ENCODE assay signal across 8 mouse cellular contexts in genomic region chr3:51481059-51481458, GRCm38 (mm10). TPM values are rescaled to one million over a fixed set of nuclear protein-coding genes. Genes with fewer than 3 reads are reported as not detected.
DNase-seq lines count a peak whose midpoint lies in the region; ATAC-seq lines count a peak whose summit lies in the region.

No protein-coding gene starts in this region.

- peak; percentile 51 for DNase-seq in gastrocnemius, adult 18-20 months (ENCODE audit: low spot score)
- no peak for DNase-seq in gastrocnemius, postnatal 25 days
- peak; percentile 44 for DNase-seq in urinary bladder, postnatal 14 days (ENCODE audit: low spot score)
- DNase-seq in urinary bladder, adult 18-20 months (ENCODE audit: low spot score in 2 of 2) = no peak
- DNase-seq in kidney, postnatal 10 days = peak; percentile 73
- DNase-seq in naive thymus-derived CD4-positive, alpha-beta T cell, adult 2 months (ENCODE audit: low read depth) = peak; percentile 87

- peak; percentile 20; the same call in 1 of the 2 replicates for ATAC-seq in common myeloid progenitor, adult 5-6 weeks (replicated peaks; ENCODE audit: low read depth, poor library complexity, severe bottlenecking)
- no peak; the same call in 1 of the 2 replicates for ATAC-seq in monocyte, adult 5-6 weeks (replicated peaks; ENCODE audit: insufficient number of reproducible peaks, low FRiP score, low TSS enrichment, poor library complexity, severe bottlenecking)

RNA-seq across cellular contexts. Expression of gene Rab33b, which starts 2.7 kb away (rescaled TPM):
- total RNA-seq in gastrocnemius, adult 18-20 months (2021) = 1 to 10 TPM; 6.6 to 7.9 TPM
- total RNA-seq in gastrocnemius, postnatal 25 days (2021) = 1 to 10 TPM; 7.3 to 8.3 TPM
- total RNA-seq in common myeloid progenitor, adult 5-6 weeks (2017) = 10.3 and 16.9 TPM in 2 replicates
- total RNA-seq in monocyte, adult 5-6 weeks (2017) = 34.2 to 41.6 TPM (median 36.8 TPM) in 3 replicates

Comparison
In these comparisons a context has a peak if more than half of its experiments do, and no peak if none do; other contexts are left out.
1. DNase-seq: peak in gastrocnemius, adult 18-20 months (single experiment), urinary bladder, postnatal 14 days (single experiment), kidney, postnatal 10 days (single experiment) and naive thymus-derived CD4-positive, alpha-beta T cell, adult 2 months (single experiment); none in gastrocnemius, postnatal 25 days (single experiment) and urinary bladder, adult 18-20 months (0 of 2).